Mouse (Mus musculus): Measurements from ENCODE around the gene Smad1. TPM values are rescaled to one million over a fixed set of nuclear protein-coding genes. Genes with fewer than 3 reads are reported as not detected.

Gene Smad1
- total RNA-seq, 2 experiments from 2014 or later = 31.2 to 32.3 TPM

GRCm38 (mm10) chr8:79384276-79385271 lies 14.7 kb downstream of the Smad1 start:
- DNase-seq (ENCODE audit: low spot score in 2 of 2) = no peak

- DNase-seq (ENCODE audit: low spot score in 2 of 2) = no peak
Measured at GRCm38 (mm10) chr8:79382857-79383262, 16.5 kb downstream of the Smad1 start.

GRCm38 (mm10) chr8:79381771-79382170 lies 17.5 kb downstream of the Smad1 start:
- DNase-seq (ENCODE audit: low spot score in 2 of 2) = no peak

- DNase-seq (ENCODE audit: low spot score in 2 of 2) = no peak
Measured at GRCm38 (mm10) chr8:79380386-79380785, 18.9 kb downstream of the Smad1 start.

- no peak for DNase-seq (ENCODE audit: low spot score in 2 of 2)
Measured at GRCm38 (mm10) chr8:79379971-79380370, 19.3 kb downstream of the Smad1 start.

GRCm38 (mm10) chr8:79376648-79377047 lies 22.7 kb downstream of the Smad1 start:
- no peak for DNase-seq (ENCODE audit: low spot score in 2 of 2)

GRCm38 (mm10) chr8:79375775-79376123 lies 23.6 kb downstream of the Smad1 start:
- peak in 1 of 2 experiments; percentile 71 for DNase-seq (ENCODE audit: low spot score in 2 of 2)

GRCm38 (mm10) chr8:79375074-79375774 lies 24.1 kb downstream of the Smad1 start:
- DNase-seq (ENCODE audit: low spot score in 2 of 2) = no peak

GRCm38 (mm10) chr8:79374410-79374809 lies 24.9 kb downstream of the Smad1 start:
- no peak for DNase-seq (ENCODE audit: low spot score in 2 of 2)

GRCm38 (mm10) chr8:79373563-79373962 lies 25.8 kb downstream of the Smad1 start:
- DNase-seq (ENCODE audit: low spot score in 2 of 2) = no peak

- DNase-seq (ENCODE audit: low spot score in 2 of 2) = no peak
Measured at GRCm38 (mm10) chr8:79372960-79373359, 26.4 kb downstream of the Smad1 start.

- DNase-seq (ENCODE audit: low spot score in 2 of 2) = no peak
Measured at GRCm38 (mm10) chr8:79372521-79372920, 26.8 kb downstream of the Smad1 start.

- DNase-seq (ENCODE audit: low spot score in 2 of 2) = no peak
Measured at GRCm38 (mm10) chr8:79372084-79372483, 27.2 kb downstream of the Smad1 start.

- no peak for DNase-seq (ENCODE audit: low spot score in 2 of 2)
Measured at GRCm38 (mm10) chr8:79370646-79371290, 28.6 kb downstream of the Smad1 start.

- no peak for DNase-seq (ENCODE audit: low spot score in 2 of 2)
Measured at GRCm38 (mm10) chr8:79369163-79369562, 30.2 kb downstream of the Smad1 start.

- no peak for DNase-seq (ENCODE audit: low spot score in 2 of 2)
Measured at GRCm38 (mm10) chr8:79367959-79368358, 31.4 kb downstream of the Smad1 start.

- DNase-seq (ENCODE audit: low spot score in 2 of 2) = no peak
Measured at GRCm38 (mm10) chr8:79367350-79367749, 32.0 kb downstream of the Smad1 start.

GRCm38 (mm10) chr8:79366227-79366626 lies 33.1 kb downstream of the Smad1 start:
- DNase-seq (ENCODE audit: low spot score in 2 of 2) = no peak

- no peak for DNase-seq (ENCODE audit: low spot score in 2 of 2)
Measured at GRCm38 (mm10) chr8:79365707-79366106, 33.6 kb downstream of the Smad1 start.

- DNase-seq (ENCODE audit: low spot score in 2 of 2) = no peak
Measured at GRCm38 (mm10) chr8:79364806-79365205, 34.5 kb downstream of the Smad1 start.

- no peak for DNase-seq (ENCODE audit: low spot score in 2 of 2)
Measured at GRCm38 (mm10) chr8:79362430-79362829, 36.9 kb downstream of the Smad1 start.

Data from left cerebral cortex, adult 18-20 months (tissue).